ENCODE assay signal across 33 mouse cellular contexts in genomic region chr2:156582887-156583286, GRCm38 (mm10). TPM values are rescaled to one million over a fixed set of nuclear protein-coding genes. Genes with fewer than 3 reads are reported as not detected.
DNase-seq lines count a peak whose midpoint lies in the region; ATAC-seq and TF ChIP-seq lines count a peak whose summit lies in the region.
"Had no signal": no experiment of that assay in that cellular context is flagged by ENCODE, and none has a peak within 500 bp of the region (broad histone marks: within the 10 kb centered on the region; RNA-seq: fewer than 3 reads in every experiment).

No protein-coding gene starts in this region.

- H3K4me2 ChIP-seq in heart, embryonic 13.5 days = peak overlapping the region; percentile 38
- H3K4me2 ChIP-seq in heart, embryonic 16.5 days (ENCODE audit: low read depth, low read length) = peak overlapping the region; percentile 20
- no peak overlapping the region for H3K4me2 ChIP-seq in stomach, embryonic 15.5 days
- H3K4me2 ChIP-seq: embryonic facial prominence, embryonic 12.5 days; forebrain, embryonic 15.5 days; hindbrain, embryonic 13.5 days; limb, embryonic 13.5 days; liver, embryonic 11.5 days; lung, embryonic 15.5 days; midbrain, embryonic 15.5 days; neural tube, embryonic 15.5 days had no signal

- TF ChIP-seq CTCF in layer of hippocampus, adult 2 months (conservative IDR thresholded peaks at IDR 0.05) = no peak

- peaks cover 26% of the 10 kb centered on the region for H3K27me3 ChIP-seq in heart, embryonic 13.5 days (replicated peaks)
- H3K27me3 ChIP-seq in heart, embryonic 16.5 days (ENCODE audit: control insufficient read depth, insufficient read depth, low read length) = no peaks in the 10 kb centered on the region
- H3K27me3 ChIP-seq in stomach, embryonic 15.5 days (replicated peaks) = no peaks in the 10 kb centered on the region
- H3K27me3 ChIP-seq: forebrain, embryonic 15.5 days; hindbrain, embryonic 13.5 days; lung, embryonic 15.5 days; midbrain, embryonic 15.5 days; neural tube, embryonic 15.5 days had no signal

- no peak overlapping the region for H3K4me3 ChIP-seq in layer of hippocampus, adult 2 months
- H3K4me3 ChIP-seq in heart, embryonic 13.5 days = 0 out of 2 replicates have a peak overlapping the region, but pooled peaks have one; percentile 4
- no peak overlapping the region for H3K4me3 ChIP-seq in heart, embryonic 16.5 days (ENCODE audit: low read length)
- no peak overlapping the region for H3K4me3 ChIP-seq in stomach, embryonic 15.5 days (replicated peaks)
- H3K4me3 ChIP-seq: embryonic facial prominence, embryonic 12.5 days; forebrain, embryonic 10.5 days; forebrain, embryonic 15.5 days; gastrocnemius, adult 2 months; hindbrain, embryonic 13.5 days; limb, embryonic 13.5 days; lung, embryonic 15.5 days; midbrain, embryonic 10.5 days; midbrain, embryonic 15.5 days; neural tube, embryonic 15.5 days had no signal

- peak overlapping the region; percentile 24; the same call in 1 of the 2 replicates for H3K9ac ChIP-seq in heart, embryonic 13.5 days
- H3K9ac ChIP-seq in heart, embryonic 16.5 days (ENCODE audit: low read length) = peak overlapping the region; percentile 54; the same call in 1 of the 2 replicates
- no peak overlapping the region for H3K9ac ChIP-seq in stomach, embryonic 15.5 days
- H3K9ac ChIP-seq: embryonic facial prominence, embryonic 12.5 days; forebrain, embryonic 15.5 days; hindbrain, embryonic 13.5 days; limb, embryonic 13.5 days; lung, embryonic 15.5 days; midbrain, embryonic 15.5 days; neural tube, embryonic 15.5 days had no signal

- ATAC-seq in heart, embryonic 13.5 days (ENCODE audit: extremely low read depth, insufficient number of reproducible peaks, low FRiP score, low TSS enrichment) = no peak
- peak; percentile 29 for ATAC-seq in heart, embryonic 16.5 days (replicated peaks; ENCODE audit: extremely low read depth, insufficient read depth, low FRiP score)
- ATAC-seq in stomach, embryonic 15.5 days (ENCODE audit: insufficient read depth, low FRiP score, low read depth) = peak; percentile 56; the same call in 1 of the 2 replicates
- ATAC-seq in cerebellum, adult (ENCODE audit: insufficient number of reproducible peaks, low FRiP score, low TSS enrichment) = no peak
- ATAC-seq: activated CD4-positive, CD25-positive, alpha-beta regulatory T cell, adult 4 months; forebrain, embryonic 15.5 days; intestine, embryonic 16.5 days; midbrain, embryonic 15.5 days had no signal

- no peaks in the 10 kb centered on the region for H3K9me3 ChIP-seq in heart, embryonic 13.5 days
- H3K9me3 ChIP-seq in heart, embryonic 16.5 days (replicated peaks; ENCODE audit: control insufficient read depth, low read length) = no peaks in the 10 kb centered on the region
- no peaks in the 10 kb centered on the region for H3K9me3 ChIP-seq in stomach, embryonic 15.5 days
- H3K9me3 ChIP-seq: embryonic facial prominence, embryonic 12.5 days; forebrain, embryonic 10.5 days; forebrain, embryonic 15.5 days; hindbrain, embryonic 13.5 days; limb, embryonic 13.5 days; lung, embryonic 15.5 days; midbrain, embryonic 10.5 days; midbrain, embryonic 15.5 days; neural tube, embryonic 15.5 days had no signal

- H3K4me1 ChIP-seq in heart, embryonic 13.5 days = peaks cover 18% of the 10 kb centered on the region
- H3K4me1 ChIP-seq in heart, embryonic 16.5 days (ENCODE audit: control insufficient read depth, insufficient read depth, low read length) = peaks cover 22% of the 10 kb centered on the region
- H3K4me1 ChIP-seq in stomach, embryonic 15.5 days = no peaks in the 10 kb centered on the region
- H3K4me1 ChIP-seq: embryonic facial prominence, embryonic 12.5 days; limb, embryonic 13.5 days; lung, embryonic 15.5 days had no signal

- peak overlapping the region; percentile 9; the same call in 1 of the 2 replicates for H3K27ac ChIP-seq in layer of hippocampus, adult 2 months
- H3K27ac ChIP-seq in heart, embryonic 13.5 days (replicated peaks) = peak overlapping the region; percentile 50
- H3K27ac ChIP-seq in heart, embryonic 16.5 days (ENCODE audit: low read length) = peak overlapping the region; percentile 86
- H3K27ac ChIP-seq in stomach, embryonic 15.5 days = no peak overlapping the region
- H3K27ac ChIP-seq: embryonic facial prominence, embryonic 12.5 days; forebrain, embryonic 10.5 days; forebrain, embryonic 15.5 days; gastrocnemius, adult 2 months; hindbrain, embryonic 13.5 days; limb, embryonic 13.5 days; lung, embryonic 15.5 days; midbrain, embryonic 10.5 days; midbrain, embryonic 15.5 days; neural tube, embryonic 15.5 days had no signal

- no peaks in the 10 kb centered on the region for H3K36me3 ChIP-seq in heart, embryonic 13.5 days
- no peaks in the 10 kb centered on the region for H3K36me3 ChIP-seq in heart, embryonic 16.5 days (ENCODE audit: control insufficient read depth, insufficient read depth)
- no peaks in the 10 kb centered on the region for H3K36me3 ChIP-seq in stomach, embryonic 15.5 days
- H3K36me3 ChIP-seq: embryonic facial prominence, embryonic 12.5 days; forebrain, embryonic 10.5 days; forebrain, embryonic 15.5 days; hindbrain, embryonic 13.5 days; limb, embryonic 13.5 days; lung, embryonic 15.5 days; midbrain, embryonic 10.5 days; midbrain, embryonic 15.5 days; neural tube, embryonic 15.5 days had no signal

- WGBS in heart, embryonic 13.5 days = 51% methylated on average over 10 of the region's 10 CpGs
- WGBS in heart, embryonic 16.5 days = 50% methylated on average over 10 of the region's 10 CpGs
- WGBS in stomach, embryonic 15.5 days = 79% methylated on average over 10 of the region's 10 CpGs

- DNase-seq in layer of hippocampus, adult 2 months (ENCODE audit: low spot score in 2 of 2) = no peak
- no peak for DNase-seq in layer of hippocampus, postnatal 10 days (ENCODE audit: low spot score in 2 of 2)
- no peak for DNase-seq in adipocyte (ENCODE audit: low spot score)
- DNase-seq in layer of hippocampus, adult 9-10 months (ENCODE audit: low spot score) = no peak
- DNase-seq: adrenal gland, postnatal 10 days; B cell, adult 2 months; cerebellum, adult 11 months; cerebellum, adult 9-10 months; cerebellum, postnatal 36 days; embryo, embryonic 11 days; gastrocnemius, adult 2 months; gastrocnemius, postnatal 36 days; kidney, adult 8-10 months; kidney, postnatal 14 days; layer of hippocampus, postnatal 36 days; spleen, adult 18-20 months; thymus, postnatal 4 days had no signal

RNA-seq across cellular contexts. Expression of gene Dlgap4, which starts 30.6 kb away (rescaled TPM):
- total RNA-seq in layer of hippocampus, adult 2 months (2021) = 100 to 1,000 TPM; 194 to 198 TPM
- 100 to 1,000 TPM; 220 to 257 TPM for total RNA-seq in layer of hippocampus, postnatal 10 days (2021)
- 51.9 and 53.5 TPM in 2 replicates for polyA plus RNA-seq in heart, embryonic 13.5 days (2015; fragmentation: Nextera tagmentation; extraction: Ambion mirVana)
- 49.9 and 57.8 TPM in 2 replicates for polyA plus RNA-seq in heart, embryonic 16.5 days (2015; fragmentation: Nextera tagmentation; extraction: Ambion mirVana)
- 56.3 and 57.0 TPM in 2 replicates for polyA plus RNA-seq in stomach, embryonic 15.5 days (2015; fragmentation: Nextera tagmentation; extraction: Ambion mirVana)

RNA-seq across cellular contexts. Expression of gene Aar2, which starts 35.5 kb away (rescaled TPM):
- total RNA-seq in layer of hippocampus, adult 2 months (2021) = 10 to 100 TPM; 35.6 to 39.0 TPM
- total RNA-seq in layer of hippocampus, postnatal 10 days (2021) = 10 to 100 TPM; 30.4 to 33.5 TPM
- 22.4 and 22.9 TPM in 2 replicates for polyA plus RNA-seq in heart, embryonic 13.5 days (2015; fragmentation: Nextera tagmentation; extraction: Ambion mirVana)
- polyA plus RNA-seq in heart, embryonic 16.5 days (2015; fragmentation: Nextera tagmentation; extraction: Ambion mirVana) = 22.0 and 24.0 TPM in 2 replicates
- 28.0 and 30.5 TPM in 2 replicates for polyA plus RNA-seq in stomach, embryonic 15.5 days (2015; fragmentation: Nextera tagmentation; extraction: Ambion mirVana)

Comparison
In these comparisons a context has a peak if more than half of its experiments do, and no peak if none do; other contexts are left out.
1. ATAC-seq: peak in heart, embryonic 16.5 days (single experiment) and stomach, embryonic 15.5 days (single experiment); none in heart, embryonic 13.5 days (single experiment) and cerebellum, adult (single experiment).